Mouse (Mus musculus): ENCODE measurements around the gene Dnaja1. TPM values are rescaled to one million over a fixed set of nuclear protein-coding genes. Genes with fewer than 3 reads are reported as not detected.

Gene Dnaja1
- polyA plus RNA-seq, 1 experiment from 2014 or later: 481 TPM

GRCm38 (mm10) chr4:40778656-40779055 is 56.7 kb downstream of the Dnaja1 start:
- Histone ChIP-seq H3K4me2 (replicated peaks; ENCODE audit: low read depth, low read length) (no peak overlapping the region), H3K9me3 (ENCODE audit: low read length) (no peaks in the 10 kb centered on the region), H3K27me3 (ENCODE audit: insufficient read depth, low read length) (no peaks in the 10 kb centered on the region), H3K4me3 (ENCODE audit: low read length) (no peak overlapping the region), H3K27ac (ENCODE audit: low read length) (no peak overlapping the region), H3K4me1 (ENCODE audit: insufficient read depth, low read length) (peaks cover 42% of the 10 kb centered on the region), H3K9ac (replicated peaks; ENCODE audit: low read length) (no peak overlapping the region), H3K36me3 (ENCODE audit: insufficient read depth, low read length) (no peaks in the 10 kb centered on the region)
- ATAC-seq (ENCODE audit: low FRiP score, low TSS enrichment): no peak
- 85% methylated on average over 6 of the region's 6 CpGs for WGBS

- 10% methylated on average over 3 of the region's 3 CpGs for WGBS
- H3K36me3 ChIP-seq (ENCODE audit: insufficient read depth, low read length): no peaks in the 10 kb centered on the region
- no peak overlapping the region for H3K4me3 ChIP-seq (ENCODE audit: low read length)
- peaks cover 31% of the 10 kb centered on the region for H3K4me1 ChIP-seq (ENCODE audit: insufficient read depth, low read length)
- H3K9me3 ChIP-seq (ENCODE audit: low read length): no peaks in the 10 kb centered on the region
- H3K9ac ChIP-seq (replicated peaks; ENCODE audit: low read length): 0 out of 2 replicates have a peak overlapping the region, but pooled peaks have one; percentile 0
- H3K27ac ChIP-seq (ENCODE audit: low read length): no peak overlapping the region
- H3K4me2 ChIP-seq (replicated peaks; ENCODE audit: low read depth, low read length): no peak overlapping the region
- ATAC-seq (ENCODE audit: low FRiP score, low TSS enrichment): no peak
- no peaks in the 10 kb centered on the region for H3K27me3 ChIP-seq (ENCODE audit: insufficient read depth, low read length)
Observed at GRCm38 (mm10) chr4:40781143-40781542, 59.2 kb downstream of the Dnaja1 start.

GRCm38 (mm10) chr4:40781797-40782495 is 60.0 kb downstream of the Dnaja1 start:
- H3K27me3 ChIP-seq (ENCODE audit: insufficient read depth, low read length): no peaks in the 10 kb centered on the region
- ATAC-seq (ENCODE audit: low FRiP score, low TSS enrichment): no peak
- H3K4me1 ChIP-seq (ENCODE audit: insufficient read depth, low read length): peaks cover 29% of the 10 kb centered on the region
- H3K4me2 ChIP-seq (replicated peaks; ENCODE audit: low read depth, low read length): no peak overlapping the region
- no peak overlapping the region; the same call in 1 of the 2 replicates for H3K9ac ChIP-seq (replicated peaks; ENCODE audit: low read length)
- H3K27ac ChIP-seq (ENCODE audit: low read length): 0 out of 2 replicates have a peak overlapping the region, but pooled peaks have one; percentile 29
- no peak overlapping the region for H3K4me3 ChIP-seq (ENCODE audit: low read length)
- no peaks in the 10 kb centered on the region for H3K9me3 ChIP-seq (ENCODE audit: low read length)
- 21% methylated on average over 8 of the region's 8 CpGs for WGBS
- H3K36me3 ChIP-seq (ENCODE audit: insufficient read depth, low read length): no peaks in the 10 kb centered on the region

- H3K4me3 ChIP-seq (ENCODE audit: low read length): no peak overlapping the region
- H3K27ac ChIP-seq (ENCODE audit: low read length): no peak overlapping the region
- peaks cover 21% of the 10 kb centered on the region for H3K4me1 ChIP-seq (ENCODE audit: insufficient read depth, low read length)
- H3K27me3 ChIP-seq (ENCODE audit: insufficient read depth, low read length): no peaks in the 10 kb centered on the region
- WGBS: 88% methylated on average over 4 of the region's 4 CpGs
- H3K9ac ChIP-seq (replicated peaks; ENCODE audit: low read length): no peak overlapping the region
- ATAC-seq (ENCODE audit: low FRiP score, low TSS enrichment): no peak
- no peak overlapping the region for H3K4me2 ChIP-seq (replicated peaks; ENCODE audit: low read depth, low read length)
- no peaks in the 10 kb centered on the region for H3K9me3 ChIP-seq (ENCODE audit: low read length)
- no peaks in the 10 kb centered on the region for H3K36me3 ChIP-seq (ENCODE audit: insufficient read depth, low read length)
Observed at GRCm38 (mm10) chr4:40783049-40783448, 61.1 kb downstream of the Dnaja1 start.

GRCm38 (mm10) chr4:40784556-40785169 is 62.7 kb downstream of the Dnaja1 start:
- no peak overlapping the region for H3K4me3 ChIP-seq (ENCODE audit: low read length)

GRCm38 (mm10) chr4:40785620-40786166 is 63.7 kb downstream of the Dnaja1 start:
- 76% methylated on average over 9 of the region's 9 CpGs for WGBS
- ATAC-seq (ENCODE audit: low FRiP score, low TSS enrichment): no peak
- no peak overlapping the region for H3K27ac ChIP-seq (ENCODE audit: low read length)
- no peak overlapping the region for H3K9ac ChIP-seq (replicated peaks; ENCODE audit: low read length)
- H3K36me3 ChIP-seq (ENCODE audit: insufficient read depth, low read length): no peaks in the 10 kb centered on the region
- H3K9me3 ChIP-seq (ENCODE audit: low read length): no peaks in the 10 kb centered on the region
- H3K4me3 ChIP-seq (ENCODE audit: low read length): no peak overlapping the region
- H3K4me1 ChIP-seq (ENCODE audit: insufficient read depth, low read length): peaks cover 17% of the 10 kb centered on the region
- H3K4me2 ChIP-seq (replicated peaks; ENCODE audit: low read depth, low read length): no peak overlapping the region
- H3K27me3 ChIP-seq (ENCODE audit: insufficient read depth, low read length): no peaks in the 10 kb centered on the region

More at GRCm38 (mm10) chr4:40784556-40785169, 62.7 kb downstream of the Dnaja1 start:
- 62% methylated on average over 10 of the region's 10 CpGs for WGBS
- Histone ChIP-seq H3K9me3 (ENCODE audit: low read length) (no peaks in the 10 kb centered on the region), H3K36me3 (ENCODE audit: insufficient read depth, low read length) (no peaks in the 10 kb centered on the region), H3K9ac (replicated peaks; ENCODE audit: low read length) (no peak overlapping the region), H3K27me3 (ENCODE audit: insufficient read depth, low read length) (no peaks in the 10 kb centered on the region), H3K27ac (ENCODE audit: low read length) (no peak overlapping the region), H3K4me1 (ENCODE audit: insufficient read depth, low read length) (peaks cover 17% of the 10 kb centered on the region), H3K4me2 (replicated peaks; ENCODE audit: low read depth, low read length) (no peak overlapping the region)
- no peak for ATAC-seq (ENCODE audit: low FRiP score, low TSS enrichment)

GRCm38 (mm10) chr4:40786578-40786977 is 64.6 kb downstream of the Dnaja1 start:
- Histone ChIP-seq H3K27ac (ENCODE audit: low read length) (no peak overlapping the region), H3K4me3 (ENCODE audit: low read length) (no peak overlapping the region), H3K27me3 (ENCODE audit: insufficient read depth, low read length) (no peaks in the 10 kb centered on the region), H3K9me3 (ENCODE audit: low read length) (no peaks in the 10 kb centered on the region), H3K4me2 (replicated peaks; ENCODE audit: low read depth, low read length) (no peak overlapping the region), H3K9ac (replicated peaks; ENCODE audit: low read length) (no peak overlapping the region), H3K4me1 (ENCODE audit: insufficient read depth, low read length) (peaks cover 8% of the 10 kb centered on the region), H3K36me3 (ENCODE audit: insufficient read depth, low read length) (no peaks in the 10 kb centered on the region)
- WGBS: 88% methylated on average over 4 of the region's 4 CpGs
- no peak for ATAC-seq (ENCODE audit: low FRiP score, low TSS enrichment)

MicroRNAs encoded within 50 kb of the gene (microRNA counts, 519-probe panel; counts per million panel counts)
- 104 counts per million, percentile 35 among the panel's probes with 10 or more counts for microRNA mmu-miR-207

Small RNA genes within 50 kb of the gene (microRNA-seq; reads per million reads assigned to microRNA genes)
- not detected for gene Mir207

Other genes with a start within 250 kb of the Dnaja1 start
- gene Tmem215, start 250.0 kb upstream of the Dnaja1 start, polyA plus RNA-seq (2015; fragmentation: Nextera tagmentation; extraction: Ambion mirVana): 0.19 and 0.32 TPM in 2 replicates
- 28.5 and 30.2 TPM in 2 replicates for gene Aptx, start 19.0 kb upstream of the Dnaja1 start, polyA plus RNA-seq (2015; fragmentation: Nextera tagmentation; extraction: Ambion mirVana)
- gene Smu1, start 35.8 kb downstream of the Dnaja1 start, polyA plus RNA-seq (2015; fragmentation: Nextera tagmentation; extraction: Ambion mirVana): 170 and 176 TPM in 2 replicates
- 47.5 and 48.0 TPM in 2 replicates for gene B4galt1, start 131.9 kb downstream of the Dnaja1 start, polyA plus RNA-seq (2015; fragmentation: Nextera tagmentation; extraction: Ambion mirVana)
- gene Spink4, start 197.9 kb downstream of the Dnaja1 start, polyA plus RNA-seq (2015; fragmentation: Nextera tagmentation; extraction: Ambion mirVana): not detected in 2 replicates
- gene Bag1, start 226.1 kb downstream of the Dnaja1 start, polyA plus RNA-seq (2015; fragmentation: Nextera tagmentation; extraction: Ambion mirVana): 210 and 215 TPM in 2 replicates
- 120 and 123 TPM in 2 replicates for gene Chmp5, start 226.3 kb downstream of the Dnaja1 start, polyA plus RNA-seq (2015; fragmentation: Nextera tagmentation; extraction: Ambion mirVana)
- 92.0 and 94.7 TPM in 2 replicates for gene Nfx1, start 248.8 kb downstream of the Dnaja1 start, polyA plus RNA-seq (2015; fragmentation: Nextera tagmentation; extraction: Ambion mirVana)